Mouse (Mus musculus) fat pad, adult 2 months (tissue): ENCODE measurements around the gene Ctla2b.
"Not testable (repeated sequence)": the region's sequence is repeated elsewhere in the genome, so short reads cannot be mapped to it uniquely, and the experiment has no call there.

Experiments
- DNase-seq: peaks from one replicate; pipeline ENCODE4 v3.0.0-alpha.2; 2011; ENCODE audit warnings: low read depth, low spot score; ENCODE audit errors: extremely low read depth

Ctla2b gene

DNA sequence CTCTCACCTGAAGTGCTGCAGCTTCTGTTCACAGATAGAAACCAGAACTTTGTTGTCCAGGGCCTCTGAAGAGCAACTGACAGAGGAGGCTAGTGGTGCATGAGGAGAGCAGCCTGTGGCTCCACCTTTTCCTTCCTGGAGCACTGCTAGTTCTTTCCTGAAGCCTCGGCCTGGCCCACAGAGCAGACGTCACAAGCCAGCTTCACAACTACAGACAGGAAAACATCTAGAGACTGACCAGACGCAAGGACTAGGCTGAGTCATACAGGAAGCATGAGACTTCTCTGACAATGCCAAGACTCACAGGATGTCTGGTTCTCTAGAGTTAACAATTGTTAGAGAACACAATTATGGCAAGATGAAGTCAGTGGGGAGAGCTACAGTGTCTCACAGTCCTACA is at the start of gene Ctla2b:
Ctla2b (minus strand) TSS at position 120 of the 400 bp plus-strand sequence.
- DNase-seq, result no peak

DNA sequence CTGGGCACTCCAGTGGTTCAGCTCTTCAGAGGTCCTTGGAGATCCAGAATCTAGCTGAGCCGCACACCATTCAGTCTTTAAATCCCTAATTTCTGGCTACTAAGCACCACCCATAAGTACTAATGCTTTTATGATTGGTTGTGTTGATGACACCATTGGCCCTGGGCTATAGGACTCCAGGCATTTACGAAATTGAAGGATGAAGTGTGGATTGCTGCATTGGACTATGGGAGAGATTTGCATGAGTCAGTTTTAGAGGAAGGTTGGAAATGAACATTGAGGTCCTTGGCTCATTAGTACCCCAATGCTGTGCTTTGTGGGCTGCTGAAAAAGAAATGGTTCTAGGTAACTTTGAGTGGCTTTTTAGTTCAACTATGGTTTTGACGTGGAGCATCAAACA is 44.6 kb upstream of the Ctla2b start, which contains the start of gene Tpbpa:
Tpbpa (minus strand) TSS at position 101 of the 400 bp plus-strand sequence.
- DNase-seq, result not testable (repeated sequence)

DNA sequence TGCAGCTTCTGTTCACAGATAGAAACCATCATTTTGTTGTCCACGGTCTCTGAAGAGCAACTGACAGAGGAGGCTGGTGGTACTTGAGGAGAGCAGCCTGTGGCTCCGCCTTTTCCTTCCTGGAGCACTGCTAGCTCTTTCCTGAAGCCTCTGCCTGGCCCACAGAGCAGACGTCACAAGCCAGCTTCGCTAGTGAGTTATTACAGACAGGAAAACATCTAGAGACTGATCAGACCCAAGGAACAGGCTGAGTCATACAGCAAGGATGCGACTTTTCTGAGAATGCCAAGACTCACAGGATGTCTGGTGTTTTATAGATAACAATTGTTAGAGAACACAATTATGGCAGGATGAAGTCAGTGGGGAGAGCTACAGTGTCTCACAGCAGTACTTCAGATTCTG is 39.3 kb upstream of the Ctla2b start, which contains the start of the genes Gm49391 and Ctla2a:
Gm49391 (minus strand) TSS at position 72 of the 402 bp plus-strand sequence.
Ctla2a (minus strand) TSS at position 126 of the 402 bp plus-strand sequence.
- DNase-seq, result no peak

DNA sequence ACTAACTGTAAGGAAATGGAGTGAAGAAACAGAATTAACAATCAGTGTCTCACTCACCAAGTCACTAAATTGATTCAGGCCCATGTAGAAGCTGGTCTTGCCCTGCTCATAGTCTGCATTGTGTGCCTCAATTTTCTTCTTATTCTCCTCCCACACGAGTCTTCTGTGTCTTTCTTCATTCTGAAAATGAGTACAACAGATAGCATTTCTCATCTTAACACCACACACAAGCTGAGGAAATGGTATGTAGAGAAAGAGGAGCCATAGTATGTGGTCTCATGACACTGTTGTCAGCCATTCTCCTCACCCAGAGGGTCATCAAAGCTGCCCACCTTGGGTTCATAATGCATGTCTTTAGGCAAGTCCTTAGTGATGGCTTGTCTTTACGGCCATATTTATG is 38.2 kb upstream of the Ctla2b start, which contains the start of gene Gm49393:
Gm49393 (minus strand) TSS at position 101 of the 400 bp plus-strand sequence.
- not testable (repeated sequence) for DNase-seq

DNA sequence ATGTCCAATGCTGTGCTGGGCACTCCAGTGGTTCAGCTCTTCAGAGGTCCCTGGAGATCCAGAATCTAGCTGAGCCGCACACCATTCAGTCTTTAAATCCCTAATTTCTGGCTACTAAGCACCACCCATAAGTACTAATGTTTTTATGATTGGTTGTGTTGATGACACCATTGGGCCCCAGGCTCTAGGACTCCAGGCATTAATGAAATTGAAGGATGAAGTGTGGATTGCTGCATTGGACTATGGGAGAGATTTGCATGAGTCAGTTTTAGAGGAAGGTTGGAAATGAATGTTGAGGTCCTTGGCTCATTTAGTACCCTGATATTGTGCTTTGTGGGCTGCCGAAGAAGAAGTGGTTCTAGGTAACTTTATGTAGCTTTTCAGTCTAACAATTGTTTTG is 7.5 kb upstream of the Ctla2b start, which contains the start of gene Tpbpb:
Tpbpb (minus strand) TSS at position 101 of the 400 bp plus-strand sequence.
- not testable (repeated sequence) for DNase-seq

DNA sequence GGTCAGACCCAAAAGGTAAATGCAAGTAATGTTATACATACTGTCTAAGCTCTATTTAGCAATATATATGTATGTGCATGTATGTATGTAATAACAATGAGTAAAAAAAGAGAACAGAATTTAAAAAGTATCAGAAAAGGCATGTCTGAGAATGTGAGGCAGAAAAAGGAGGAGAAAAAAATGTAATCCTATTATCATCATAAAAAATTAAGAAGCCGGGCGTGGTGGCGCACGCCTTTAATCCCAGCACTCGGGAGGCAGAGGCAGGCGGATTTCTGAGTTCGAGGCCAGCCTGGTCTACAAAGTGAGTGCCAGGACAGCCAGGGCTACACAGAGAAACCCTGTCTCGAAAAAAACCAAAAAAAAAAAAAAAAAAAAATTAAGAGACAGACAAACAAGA is 453 bp downstream of the Ctla2b start, which contains the start of gene Gm49392:
Gm49392 (minus strand) TSS at position 101 of the 400 bp plus-strand sequence.
- DNase-seq, result not testable (repeated sequence)

DNA sequence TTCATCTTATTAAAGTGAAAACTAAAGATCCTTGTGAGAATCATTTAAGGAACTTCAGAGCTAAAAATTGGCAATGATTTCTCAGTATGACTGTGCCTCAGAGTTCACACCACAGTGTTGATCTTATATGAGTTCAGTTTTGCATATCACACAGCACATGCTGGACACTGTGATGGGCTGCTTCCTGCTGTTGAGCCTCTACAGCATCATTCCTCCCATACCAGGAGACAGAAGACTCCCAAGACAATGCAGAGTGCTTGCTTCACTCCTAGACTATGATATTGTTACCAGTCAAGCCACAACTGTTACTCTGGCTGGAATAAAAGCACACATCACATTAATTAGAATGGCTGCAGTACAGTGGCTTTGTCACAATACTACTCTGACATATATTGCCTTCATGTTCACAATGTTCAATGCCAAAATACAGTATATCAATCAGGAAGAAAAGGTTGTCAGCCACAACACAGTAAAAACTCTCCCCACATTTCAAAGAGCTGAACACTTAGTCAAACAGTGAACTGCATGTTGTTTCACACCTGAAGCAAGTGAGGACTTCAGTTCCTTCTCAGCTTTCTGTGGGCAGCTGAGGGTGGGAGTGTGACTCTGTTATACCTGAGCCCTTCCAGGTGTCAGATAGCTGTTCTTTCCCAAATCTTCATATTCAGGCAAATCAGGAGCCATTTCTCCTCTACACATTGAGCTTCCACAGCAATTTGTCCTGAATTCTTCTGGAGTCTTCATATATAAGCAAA is 1.7 kb downstream of the Ctla2b start:
- no peak for DNase-seq

DNA sequence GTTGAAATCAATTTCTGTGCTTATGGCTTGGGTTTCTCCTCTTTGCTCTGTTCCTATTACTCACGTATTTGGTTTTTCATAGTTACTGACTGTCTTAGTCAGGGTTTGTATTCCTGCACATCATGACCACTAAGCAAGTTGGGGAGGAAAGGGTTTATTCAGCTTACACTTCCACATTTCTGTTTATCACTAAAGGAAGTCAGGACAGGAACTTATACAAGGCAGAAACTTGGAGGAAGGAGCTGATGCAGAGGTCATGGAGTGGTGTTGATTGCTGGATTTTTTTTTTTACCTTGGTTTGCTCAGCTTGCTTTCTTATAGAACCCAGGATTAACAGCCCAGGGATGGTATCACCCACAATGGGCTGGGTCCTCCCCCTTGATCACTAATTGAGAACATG is 4.9 kb downstream of the Ctla2b start:
- DNase-seq, result no peak

DNA sequence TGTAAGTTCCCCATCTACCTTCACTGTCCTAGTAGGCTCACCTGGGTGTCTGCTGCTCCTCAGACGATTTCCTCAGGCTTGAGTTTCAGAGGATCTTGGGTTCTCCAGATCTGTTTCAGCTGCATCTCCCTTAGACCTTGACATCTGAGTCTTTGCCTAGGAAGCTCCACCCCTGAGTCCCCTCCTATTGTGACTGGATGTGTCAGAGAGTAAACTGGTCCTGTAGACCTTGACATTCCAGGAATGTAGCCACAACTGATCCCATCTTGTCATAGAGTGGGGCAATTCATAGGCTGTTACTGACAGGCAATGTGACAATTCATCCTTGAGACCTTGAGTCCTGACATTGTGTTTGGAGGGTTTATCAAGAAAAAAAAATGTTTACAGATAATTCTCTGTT is 33.0 kb downstream of the Ctla2b start, which contains the start of gene 4930486L24Rik:
4930486L24Rik (minus strand) TSS at position 195 of the 400 bp plus-strand sequence.
- DNase-seq, result no peak

DNA sequence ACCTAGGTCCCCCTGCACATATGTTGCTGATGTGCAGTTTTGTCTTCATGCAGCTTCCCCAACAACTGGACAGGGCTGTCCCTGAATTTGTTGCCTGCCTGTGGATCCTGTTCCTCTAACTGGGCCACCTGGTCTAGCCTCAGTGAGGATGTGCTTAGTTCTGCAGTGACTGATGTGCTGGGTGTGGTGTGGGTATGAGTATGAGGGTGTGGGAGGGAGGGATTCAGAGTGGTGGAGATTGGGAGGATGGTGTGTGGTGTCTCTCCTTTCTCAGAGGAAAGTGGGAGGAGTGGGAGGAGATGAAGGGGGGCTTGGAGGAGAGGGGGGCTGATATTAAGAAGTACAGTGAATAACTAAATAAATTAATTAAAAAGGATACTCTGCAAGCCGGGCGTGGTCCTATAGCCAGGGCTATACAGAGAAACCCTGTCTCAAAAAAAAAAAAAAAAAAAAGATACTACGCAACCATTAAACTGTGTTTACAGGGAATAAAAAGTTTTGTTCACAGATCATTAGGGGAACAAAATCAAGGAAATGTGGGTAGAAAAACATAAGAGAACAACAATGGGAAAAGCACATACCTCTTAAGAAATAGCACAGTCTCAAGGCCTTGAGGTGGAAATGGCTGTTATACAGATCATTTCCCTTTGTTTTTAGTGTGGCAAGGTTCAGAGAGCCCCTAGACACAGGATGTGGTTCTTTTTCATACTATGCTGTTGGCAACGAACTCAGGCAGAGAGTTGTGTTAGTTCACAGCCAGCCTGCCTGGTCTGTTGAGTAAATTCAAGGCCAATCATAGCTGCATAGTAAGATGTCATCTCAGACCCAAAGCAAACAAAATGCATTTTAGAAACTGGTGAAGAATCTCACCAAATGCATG is 48.8 kb downstream of the Ctla2b start:
- DNase-seq, result no peak
